Mouse (Mus musculus) lung, postnatal 0 days (tissue): ENCODE results near the gene Clic1. TPM values are rescaled to one million over a fixed set of nuclear protein-coding genes. Genes with fewer than 3 reads are reported as not detected.

Source experiments
- ATAC-seq: fragments of 200-750 bp; cut with Nextera tagmentation; 2 replicates; pipeline ENCODE4 v1.8.0; 2017; ENCODE audit warnings: moderate library complexity
- DNase-seq: peaks from one replicate; pipeline ENCODE4 v3.0.0-alpha.2; 2016; ENCODE audit warnings: low spot score
- H3K27ac ChIP-seq: fragments of 300-500 bp; sonication (generic); 2 replicates; pipeline ENCODE4 v1.5.1; 2014; ENCODE audit warnings: antibody characterized with exemption, mild to moderate bottlenecking, low read length, mixed read lengths
- H3K27me3 ChIP-seq: fragments of 300-500 bp; sonication (generic); replicated peaks from 2 replicates; pipeline ENCODE4 v1.6.1; 2014; ENCODE audit warnings: low read length, mixed read lengths; ENCODE audit not compliant: insufficient read depth
- H3K36me3 ChIP-seq: fragments of 300-500 bp; sonication (generic); 2 replicates; pipeline ENCODE4 v1.6.1; 2014; ENCODE audit warnings: low read length, mixed read lengths; ENCODE audit not compliant: insufficient read depth
- H3K4me1 ChIP-seq: fragments of 300-500 bp; sonication (generic); 2 replicates; pipeline ENCODE4 v1.6.1; 2014; ENCODE audit warnings: antibody characterized with exemption, low read depth, low read length, mixed read lengths; ENCODE audit not compliant: insufficient read depth
- H3K4me2 ChIP-seq: fragments of 300-500 bp; sonication (generic); replicated peaks from 2 replicates; pipeline ENCODE4 v1.6.1; 2014; ENCODE audit warnings: low read depth, mild to moderate bottlenecking, low read length, moderate library complexity, mixed read lengths
- H3K4me3 ChIP-seq: fragments of 300-500 bp; sonication (generic); 2 replicates; pipeline ENCODE4 v1.5.1; 2014; ENCODE audit warnings: low read depth, low read length
- H3K9ac ChIP-seq: fragments of 300-500 bp; sonication (generic); replicated peaks from 2 replicates; pipeline ENCODE4 v1.6.1; 2014; ENCODE audit warnings: low read depth, mild to moderate bottlenecking
- H3K9me3 ChIP-seq: fragments of 300-500 bp; sonication (generic); 2 replicates; pipeline ENCODE4 v1.6.1; 2016; ENCODE audit warnings: low read length, mixed read lengths
- CTCF ChIP-seq: IDR thresholded peaks from 2 replicates; pipeline ENCODE4 v1.5.1; 2016; ENCODE audit warnings: antibody characterized with exemption, mild to moderate bottlenecking
- EP300 ChIP-seq: IDR thresholded peaks from 2 replicates; pipeline ENCODE4 v1.6.1; 2016; ENCODE audit warnings: antibody characterized with exemption, mild to moderate bottlenecking, control low read depth
- WGBS: fragments of 180-500 bp; shearing (Covaris S2); extraction: QIAGEN DNeasy Blood & Tissue Kit; methylation state at CpG from one replicate; pipeline ENCODE4 v1.1.7; 2014; 5-methylcytosine and 5-hydroxymethylcytosine counted together
- polyA plus RNA-seq: library from polyadenylated mRNA; unstranded; fragments of >200 nt; fragmentation: Nextera tagmentation; extraction: Ambion mirVana; gene quantifications from 2 replicates; pipeline ENCODE4 v1.2.1, GENCODE M21; 2015

Gene Clic1
- polyA plus RNA-seq, 1 experiment from 2014 or later: 355 TPM

GRCm38 (mm10) chr17:35034896-35035295 lies 14.9 kb upstream of the Clic1 start:
- DNase-seq: no peak
- no peak overlapping the region for H3K4me3 ChIP-seq
- no peak overlapping the region for H3K4me2 ChIP-seq
- H3K9me3 ChIP-seq: no peaks in the 10 kb centered on the region
- no peaks in the 10 kb centered on the region for H3K4me1 ChIP-seq
- no peak overlapping the region for H3K27ac ChIP-seq
- ATAC-seq: no peak
- 64% methylated on average over 6 of the region's 6 CpGs for whole genome bisulfite sequencing
- TF ChIP-seq CTCF (no peak), EP300 (no peak)
- H3K27me3 ChIP-seq: no peaks in the 10 kb centered on the region
- no peaks in the 10 kb centered on the region for H3K36me3 ChIP-seq
- no peak overlapping the region for H3K9ac ChIP-seq

- no peak for TF ChIP-seq CTCF
- no peak for TF ChIP-seq EP300
- no peak for ATAC-seq
- H3K27me3 ChIP-seq: no peaks in the 10 kb centered on the region
- H3K4me2 ChIP-seq: no peak overlapping the region
- H3K9ac ChIP-seq: no peak overlapping the region
- no peak for DNase-seq
- no peak overlapping the region for H3K27ac ChIP-seq
- no peaks in the 10 kb centered on the region for H3K9me3 ChIP-seq
- no peak overlapping the region for H3K4me3 ChIP-seq
- H3K36me3 ChIP-seq: no peaks in the 10 kb centered on the region
- no peaks in the 10 kb centered on the region for H3K4me1 ChIP-seq
- WGBS: 80% methylated on average over 11 of the region's 11 CpGs
These were observed 10.5 kb upstream of the Clic1 start for GRCm38 (mm10) chr17:35039121-35039873.

- WGBS: 51% methylated on average over 4 of the region's 4 CpGs
- TF ChIP-seq EP300 (peak; percentile 31; the same call in 1 of the 2 replicates), CTCF (no peak)
- Histone ChIP-seq H3K4me3 (no peak overlapping the region), H3K36me3 (no peaks in the 10 kb centered on the region), H3K4me1 (peaks cover 20% of the 10 kb centered on the region; the same call in 1 of the 2 replicates), H3K9ac (no peak overlapping the region), H3K9me3 (no peaks in the 10 kb centered on the region), H3K27me3 (no peaks in the 10 kb centered on the region), H3K27ac (0 out of 2 replicates have a peak overlapping the region, but pooled peaks have one; percentile 4), H3K4me2 (no peak overlapping the region)
- DNase-seq: peak; percentile 51
- no peak for ATAC-seq
These were observed 6.0 kb upstream of the Clic1 start for GRCm38 (mm10) chr17:35043794-35044193.

- TF ChIP-seq CTCF: no peak
- H3K4me3 ChIP-seq: no peak overlapping the region; the same call in 1 of the 2 replicates
- H3K4me1 ChIP-seq: peaks cover 20% of the 10 kb centered on the region; the same call in 1 of the 2 replicates
- ATAC-seq (no peak), DNase-seq (no peak)
- H3K36me3 ChIP-seq: no peaks in the 10 kb centered on the region
- 53% methylated on average over 7 of the region's 7 CpGs for WGBS
- peak overlapping the region; percentile 99 for H3K4me2 ChIP-seq
- H3K27me3 ChIP-seq: no peaks in the 10 kb centered on the region
- H3K27ac ChIP-seq: peak overlapping the region; percentile 91
- no peak overlapping the region for H3K9ac ChIP-seq
- no peaks in the 10 kb centered on the region for H3K9me3 ChIP-seq
These were observed 4.6 kb upstream of the Clic1 start for GRCm38 (mm10) chr17:35044904-35045806.

DNA sequence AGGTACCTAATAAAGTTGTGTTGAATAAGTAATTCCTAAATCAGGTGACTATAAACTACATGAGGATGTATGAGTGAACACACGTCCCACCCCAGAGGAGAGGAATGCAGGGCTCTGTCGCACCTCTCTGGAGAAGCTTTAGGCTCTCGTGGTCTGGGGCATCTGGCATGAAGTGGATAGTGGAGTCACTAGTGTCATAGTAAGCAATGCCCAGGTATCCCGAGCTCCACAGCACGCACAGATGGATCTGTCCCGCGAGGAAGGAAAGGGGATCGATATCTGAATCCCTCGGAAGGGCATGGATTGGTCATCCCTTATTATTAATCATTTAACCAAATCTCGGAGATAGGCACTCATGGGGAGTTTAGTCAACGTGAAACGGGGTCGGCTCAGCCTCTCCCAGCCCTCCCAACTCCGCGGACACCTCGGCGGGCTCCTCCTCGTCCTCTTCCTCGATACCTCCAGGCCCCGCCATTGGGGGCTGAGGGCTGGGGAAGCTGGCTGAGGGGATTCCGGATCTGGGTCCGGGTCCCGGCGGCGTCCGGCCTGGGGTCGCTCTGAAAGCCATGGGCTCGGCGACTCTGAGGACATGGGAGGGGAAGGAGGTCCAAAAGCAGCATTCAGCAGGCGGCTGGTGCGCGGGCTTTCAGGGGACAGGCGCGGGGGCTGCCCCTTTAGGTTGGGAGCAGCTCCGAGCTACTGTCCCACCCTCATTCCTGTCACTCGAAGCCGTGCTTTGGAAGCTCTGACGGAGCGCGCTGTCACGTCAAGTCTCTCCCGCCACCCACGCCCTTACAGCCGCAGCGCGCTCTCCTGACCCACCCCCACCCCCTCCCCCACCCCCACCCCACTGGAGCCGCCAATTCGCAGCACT lies 3.7 kb upstream of the Clic1 start:
- WGBS: 5% methylated on average over 27 of the region's 48 CpGs
- Histone ChIP-seq H3K27me3 (no peaks in the 10 kb centered on the region), H3K36me3 (no peaks in the 10 kb centered on the region), H3K4me1 (peaks cover 20% of the 10 kb centered on the region; the same call in 1 of the 2 replicates), H3K4me3 (peak overlapping the region; percentile 53), H3K27ac (peak overlapping the region; percentile 91), H3K9ac (peak overlapping the region; percentile 76), H3K4me2 (peak overlapping the region; percentile 99), H3K9me3 (no peaks in the 10 kb centered on the region)
- DNase-seq: no peak
- TF ChIP-seq EP300: no peak
- no peak for TF ChIP-seq CTCF
- ATAC-seq: no peak; the same call in 1 of the 2 replicates
